Mouse (Mus musculus): ENCODE measurements around the gene Ces5a. TPM values are rescaled to one million over a fixed set of nuclear protein-coding genes. Genes with fewer than 3 reads are reported as not detected.

Gene Ces5a
- polyA plus RNA-seq, 1 experiment from 2014 or later, result 0.09 TPM

- Histone ChIP-seq H3K36me3 (ENCODE audit: control insufficient read depth, insufficient read depth, low read length) (no peaks in the 10 kb centered on the region), H3K4me1 (replicated peaks; ENCODE audit: control insufficient read depth, insufficient read depth, low read length) (no peaks in the 10 kb centered on the region), H3K9me3 (ENCODE audit: control insufficient read depth, low read length) (peaks cover 3% of the 10 kb centered on the region; the same call in 1 of the 2 replicates), H3K9ac (ENCODE audit: low read length) (no peak overlapping the region), H3K27me3 (ENCODE audit: control insufficient read depth, insufficient read depth, low read depth, low read length) (no peaks in the 10 kb centered on the region), H3K4me3 (ENCODE audit: low read length) (no peak overlapping the region), H3K27ac (ENCODE audit: low read length) (no peak overlapping the region), H3K4me2 (ENCODE audit: low read depth, low read length) (no peak overlapping the region)
- WGBS, result 83% methylated on average over 7 of the region's 7 CpGs
- ATAC-seq (ENCODE audit: low read depth), result no peak
Measured at GRCm38 (mm10) chr8:93563551-93563950, 27.9 kb upstream of the Ces5a start.

- H3K4me1 ChIP-seq (replicated peaks; ENCODE audit: control insufficient read depth, insufficient read depth, low read length), result no peaks in the 10 kb centered on the region
Measured at GRCm38 (mm10) chr8:93562557-93563210, 27.1 kb upstream of the Ces5a start.

GRCm38 (mm10) chr8:93561271-93561670 lies 25.6 kb upstream of the Ces5a start:
- no peak overlapping the region for H3K27ac ChIP-seq (ENCODE audit: low read length)
- H3K36me3 ChIP-seq (ENCODE audit: control insufficient read depth, insufficient read depth, low read length), result no peaks in the 10 kb centered on the region
- H3K27me3 ChIP-seq (ENCODE audit: control insufficient read depth, insufficient read depth, low read depth, low read length), result no peaks in the 10 kb centered on the region
- no peak overlapping the region for H3K9ac ChIP-seq (ENCODE audit: low read length)
- WGBS, result 71% methylated on average over 3 of the region's 3 CpGs
- H3K4me2 ChIP-seq (ENCODE audit: low read depth, low read length), result no peak overlapping the region
- ATAC-seq (ENCODE audit: low read depth), result no peak
- no peaks in the 10 kb centered on the region for H3K4me1 ChIP-seq (replicated peaks; ENCODE audit: control insufficient read depth, insufficient read depth, low read length)
- no peaks in the 10 kb centered on the region for H3K9me3 ChIP-seq (ENCODE audit: control insufficient read depth, low read length)
- no peak overlapping the region for H3K4me3 ChIP-seq (ENCODE audit: low read length)

More at GRCm38 (mm10) chr8:93562557-93563210, 27.1 kb upstream of the Ces5a start:
- H3K9ac ChIP-seq (ENCODE audit: low read length), result no peak overlapping the region
- H3K27me3 ChIP-seq (ENCODE audit: control insufficient read depth, insufficient read depth, low read depth, low read length), result no peaks in the 10 kb centered on the region
- H3K4me2 ChIP-seq (ENCODE audit: low read depth, low read length), result no peak overlapping the region
- peak overlapping the region; percentile 67 for H3K27ac ChIP-seq (ENCODE audit: low read length)
- ATAC-seq (ENCODE audit: low read depth), result peak; percentile 82
- H3K36me3 ChIP-seq (ENCODE audit: control insufficient read depth, insufficient read depth, low read length), result no peaks in the 10 kb centered on the region
- H3K9me3 ChIP-seq (ENCODE audit: control insufficient read depth, low read length), result no peaks in the 10 kb centered on the region
- 20% methylated on average over 6 of the region's 6 CpGs for WGBS
- H3K4me3 ChIP-seq (ENCODE audit: low read length), result no peak overlapping the region

- WGBS, result 50% methylated on average over 2 of the region's 2 CpGs
- Histone ChIP-seq H3K4me3 (ENCODE audit: low read length) (no peak overlapping the region), H3K4me1 (replicated peaks; ENCODE audit: control insufficient read depth, insufficient read depth, low read length) (no peaks in the 10 kb centered on the region)
Measured at GRCm38 (mm10) chr8:93559696-93560095, 24.1 kb upstream of the Ces5a start.

GRCm38 (mm10) chr8:93502634-93503033 lies 33.0 kb downstream of the Ces5a start:
- ATAC-seq (ENCODE audit: low read depth), result no peak
- 75% methylated on average over 3 of the region's 3 CpGs for WGBS
- Histone ChIP-seq H3K4me3 (ENCODE audit: low read length) (no peak overlapping the region), H3K27ac (ENCODE audit: low read length) (no peak overlapping the region), H3K4me2 (ENCODE audit: low read depth, low read length) (no peak overlapping the region), H3K9me3 (ENCODE audit: control insufficient read depth, low read length) (no peaks in the 10 kb centered on the region), H3K9ac (ENCODE audit: low read length) (no peak overlapping the region), H3K36me3 (ENCODE audit: control insufficient read depth, insufficient read depth, low read length) (no peaks in the 10 kb centered on the region), H3K4me1 (replicated peaks; ENCODE audit: control insufficient read depth, insufficient read depth, low read length) (no peaks in the 10 kb centered on the region), H3K27me3 (ENCODE audit: control insufficient read depth, insufficient read depth, low read depth, low read length) (no peaks in the 10 kb centered on the region)

More at GRCm38 (mm10) chr8:93559696-93560095, 24.1 kb upstream of the Ces5a start:
- Histone ChIP-seq H3K27ac (ENCODE audit: low read length) (no peak overlapping the region), H3K4me2 (ENCODE audit: low read depth, low read length) (no peak overlapping the region), H3K9me3 (ENCODE audit: control insufficient read depth, low read length) (peaks cover 2% of the 10 kb centered on the region), H3K9ac (ENCODE audit: low read length) (no peak overlapping the region), H3K27me3 (ENCODE audit: control insufficient read depth, insufficient read depth, low read depth, low read length) (no peaks in the 10 kb centered on the region), H3K36me3 (ENCODE audit: control insufficient read depth, insufficient read depth, low read length) (no peaks in the 10 kb centered on the region)
- ATAC-seq (ENCODE audit: low read depth), result no peak

- Histone ChIP-seq H3K4me3 (ENCODE audit: low read length) (no peak overlapping the region), H3K9ac (ENCODE audit: low read length) (no peak overlapping the region), H3K4me2 (ENCODE audit: low read depth, low read length) (no peak overlapping the region), H3K27ac (ENCODE audit: low read length) (no peak overlapping the region), H3K9me3 (ENCODE audit: control insufficient read depth, low read length) (no peaks in the 10 kb centered on the region), H3K27me3 (ENCODE audit: control insufficient read depth, insufficient read depth, low read depth, low read length) (no peaks in the 10 kb centered on the region), H3K36me3 (ENCODE audit: control insufficient read depth, insufficient read depth, low read length) (no peaks in the 10 kb centered on the region), H3K4me1 (replicated peaks; ENCODE audit: control insufficient read depth, insufficient read depth, low read length) (no peaks in the 10 kb centered on the region)
- ATAC-seq (ENCODE audit: low read depth), result no peak
- 44% methylated on average over 9 of the region's 9 CpGs for WGBS
Measured at GRCm38 (mm10) chr8:93499437-93499836, 36.2 kb downstream of the Ces5a start.

- no peak for ATAC-seq (ENCODE audit: low read depth)
Measured at GRCm38 (mm10) chr8:93495330-93495729, 40.3 kb downstream of the Ces5a start.

GRCm38 (mm10) chr8:93488743-93489142 lies 46.9 kb downstream of the Ces5a start:
- no peak for ATAC-seq (ENCODE audit: low read depth)
- Histone ChIP-seq H3K4me3 (ENCODE audit: low read length) (no peak overlapping the region), H3K36me3 (ENCODE audit: control insufficient read depth, insufficient read depth, low read length) (no peaks in the 10 kb centered on the region), H3K27me3 (ENCODE audit: control insufficient read depth, insufficient read depth, low read depth, low read length) (no peaks in the 10 kb centered on the region), H3K4me1 (replicated peaks; ENCODE audit: control insufficient read depth, insufficient read depth, low read length) (no peaks in the 10 kb centered on the region), H3K4me2 (ENCODE audit: low read depth, low read length) (no peak overlapping the region), H3K9me3 (ENCODE audit: control insufficient read depth, low read length) (no peaks in the 10 kb centered on the region), H3K27ac (ENCODE audit: low read length) (peak overlapping the region; percentile 33; the same call in 1 of the 2 replicates), H3K9ac (ENCODE audit: low read length) (no peak overlapping the region)
- 18% methylated on average over 4 of the region's 4 CpGs for WGBS

More at GRCm38 (mm10) chr8:93495330-93495729, 40.3 kb downstream of the Ces5a start:
- Histone ChIP-seq H3K4me3 (ENCODE audit: low read length) (no peak overlapping the region), H3K36me3 (ENCODE audit: control insufficient read depth, insufficient read depth, low read length) (no peaks in the 10 kb centered on the region), H3K9me3 (ENCODE audit: control insufficient read depth, low read length) (no peaks in the 10 kb centered on the region), H3K27ac (ENCODE audit: low read length) (no peak overlapping the region), H3K27me3 (ENCODE audit: control insufficient read depth, insufficient read depth, low read depth, low read length) (no peaks in the 10 kb centered on the region), H3K9ac (ENCODE audit: low read length) (no peak overlapping the region), H3K4me1 (replicated peaks; ENCODE audit: control insufficient read depth, insufficient read depth, low read length) (no peaks in the 10 kb centered on the region), H3K4me2 (ENCODE audit: low read depth, low read length) (no peak overlapping the region)
- WGBS, result 16% methylated on average over 6 of the region's 6 CpGs

GRCm38 (mm10) chr8:93478211-93478610 lies 57.4 kb downstream of the Ces5a start:
- 93% methylated on average over 3 of the region's 3 CpGs for WGBS

More at GRCm38 (mm10) chr8:93478211-93478610, 57.4 kb downstream of the Ces5a start:
- Histone ChIP-seq H3K4me3 (ENCODE audit: low read length) (no peak overlapping the region), H3K9ac (ENCODE audit: low read length) (no peak overlapping the region), H3K4me1 (replicated peaks; ENCODE audit: control insufficient read depth, insufficient read depth, low read length) (no peaks in the 10 kb centered on the region), H3K9me3 (ENCODE audit: control insufficient read depth, low read length) (no peaks in the 10 kb centered on the region), H3K27ac (ENCODE audit: low read length) (no peak overlapping the region), H3K27me3 (ENCODE audit: control insufficient read depth, insufficient read depth, low read depth, low read length) (no peaks in the 10 kb centered on the region), H3K4me2 (ENCODE audit: low read depth, low read length) (no peak overlapping the region), H3K36me3 (ENCODE audit: control insufficient read depth, insufficient read depth, low read length) (no peaks in the 10 kb centered on the region)
- ATAC-seq (ENCODE audit: low read depth), result no peak
